Mouse (Mus musculus): ENCODE results near the gene Nkain2. TPM values are rescaled to one million over a fixed set of nuclear protein-coding genes. Genes with fewer than 3 reads are reported as not detected.

Nkain2 gene
- polyA plus RNA-seq, 1 experiment from 2014 or later, result 0.51 TPM

DNA sequence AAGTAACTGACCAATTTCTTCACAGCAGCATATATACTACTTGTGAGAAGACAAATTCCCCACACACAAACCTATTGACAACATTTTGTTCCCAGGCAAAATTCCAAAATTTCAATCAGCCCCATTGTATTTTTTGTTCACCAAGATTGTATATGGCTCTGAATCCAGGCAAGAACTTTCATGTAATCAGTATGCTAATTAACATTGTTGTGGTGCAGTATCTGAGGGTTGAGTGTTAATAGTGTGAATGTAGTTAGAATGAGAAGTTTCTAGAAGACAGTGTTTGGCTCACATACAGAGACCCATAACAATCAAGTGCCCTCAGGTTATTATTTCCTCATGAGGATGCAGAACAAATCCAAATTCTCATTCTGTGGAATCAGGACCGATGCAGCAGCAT is 354.2 kb downstream of the Nkain2 start:
- H3K36me3 ChIP-seq, result no peaks in the 10 kb centered on the region
- H3K9me3 ChIP-seq, result no peaks in the 10 kb centered on the region
- ATAC-seq (ENCODE audit: low FRiP score, low read depth), result no peak
- H3K27ac ChIP-seq, result no peak overlapping the region
- H3K9ac ChIP-seq, result no peak overlapping the region
- H3K4me3 ChIP-seq, result no peak overlapping the region
- H3K27me3 ChIP-seq, result no peaks in the 10 kb centered on the region
- no peaks in the 10 kb centered on the region for H3K4me1 ChIP-seq
- H3K4me2 ChIP-seq (replicated peaks), result no peak overlapping the region
- WGBS, result 77% methylated on average over 1 of the region's 1 CpGs

DNA sequence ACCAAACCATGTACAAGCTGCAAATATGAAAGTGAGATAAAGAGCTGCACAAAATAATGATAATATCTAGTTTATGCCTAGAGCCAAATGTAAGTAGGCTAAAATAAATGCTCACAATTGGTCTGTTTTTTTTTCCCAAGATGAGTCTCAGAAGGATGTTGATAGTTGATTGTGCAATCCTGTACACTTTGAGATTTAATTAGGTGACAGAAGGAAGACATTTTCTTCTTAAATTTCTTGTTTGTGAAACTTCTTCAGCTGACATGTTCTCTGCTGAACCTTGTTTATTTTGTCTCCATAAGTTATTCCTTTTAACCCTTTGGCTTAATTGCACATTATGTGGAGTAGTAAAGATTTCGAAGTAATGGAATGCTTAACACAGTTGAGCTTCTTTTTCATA is 379.4 kb downstream of the Nkain2 start:
- ATAC-seq (ENCODE audit: low FRiP score, low read depth), result no peak
- Histone ChIP-seq H3K27ac (no peak overlapping the region), H3K27me3 (no peaks in the 10 kb centered on the region), H3K9ac (no peak overlapping the region), H3K4me2 (replicated peaks) (no peak overlapping the region), H3K9me3 (no peaks in the 10 kb centered on the region), H3K4me3 (no peak overlapping the region), H3K36me3 (no peaks in the 10 kb centered on the region), H3K4me1 (no peaks in the 10 kb centered on the region)
- WGBS, result 83% methylated on average over 1 of the region's 1 CpGs

GRCm38 (mm10) chr10:32494591-32495182 is 395.6 kb downstream of the Nkain2 start:
- H3K36me3 ChIP-seq, result no peaks in the 10 kb centered on the region
- ATAC-seq (ENCODE audit: low FRiP score, low read depth), result no peak
- no peak overlapping the region for H3K27ac ChIP-seq
- H3K4me2 ChIP-seq (replicated peaks), result no peak overlapping the region
- H3K4me3 ChIP-seq, result no peak overlapping the region
- H3K9me3 ChIP-seq, result no peaks in the 10 kb centered on the region
- no peak overlapping the region for H3K9ac ChIP-seq
- no peaks in the 10 kb centered on the region for H3K27me3 ChIP-seq
- no peaks in the 10 kb centered on the region for H3K4me1 ChIP-seq
- WGBS, result 74% methylated on average over 1 of the region's 1 CpGs

- Histone ChIP-seq H3K4me3 (no peak overlapping the region), H3K4me2 (replicated peaks) (no peak overlapping the region), H3K36me3 (no peaks in the 10 kb centered on the region), H3K27ac (no peak overlapping the region), H3K27me3 (no peaks in the 10 kb centered on the region), H3K4me1 (no peaks in the 10 kb centered on the region), H3K9ac (no peak overlapping the region), H3K9me3 (no peaks in the 10 kb centered on the region)
- WGBS, result 76% methylated on average over 1 of the region's 1 CpGs
- ATAC-seq (ENCODE audit: low FRiP score, low read depth), result no peak
These were observed 396.7 kb downstream of the Nkain2 start for GRCm38 (mm10) chr10:32493600-32493999.

DNA sequence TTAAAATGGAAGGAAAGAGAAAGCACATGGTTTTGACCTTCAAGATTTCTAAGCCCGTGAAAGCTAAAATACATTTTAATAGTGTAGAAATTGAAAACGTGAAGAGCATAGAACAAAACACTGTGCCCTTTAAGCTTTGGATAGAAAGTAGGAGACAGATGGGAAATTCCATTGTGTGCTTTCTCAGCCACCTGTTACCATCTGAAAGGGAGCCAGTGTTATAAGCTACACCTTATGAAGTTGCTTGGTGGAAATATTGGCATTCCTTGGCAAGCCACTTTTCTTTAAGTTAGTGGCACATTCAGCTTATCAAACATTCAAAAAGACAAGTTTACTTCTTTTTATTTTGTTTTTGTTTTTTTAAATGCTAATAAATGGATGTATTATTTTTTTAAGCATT is 427.5 kb downstream of the Nkain2 start:
- no peaks in the 10 kb centered on the region for H3K36me3 ChIP-seq
- H3K4me3 ChIP-seq, result no peak overlapping the region
- H3K9me3 ChIP-seq, result no peaks in the 10 kb centered on the region
- no peak overlapping the region for H3K9ac ChIP-seq
- H3K27me3 ChIP-seq, result no peaks in the 10 kb centered on the region
- no peaks in the 10 kb centered on the region for H3K4me1 ChIP-seq
- H3K27ac ChIP-seq, result no peak overlapping the region
- no peak for ATAC-seq (ENCODE audit: low FRiP score, low read depth)
- 81% methylated on average over 2 of the region's 2 CpGs for WGBS
- no peak overlapping the region for H3K4me2 ChIP-seq (replicated peaks)

- no peaks in the 10 kb centered on the region for H3K27me3 ChIP-seq
- H3K4me1 ChIP-seq, result no peaks in the 10 kb centered on the region
- no peak overlapping the region for H3K9ac ChIP-seq
- no peak overlapping the region for H3K4me3 ChIP-seq
- H3K27ac ChIP-seq, result no peak overlapping the region
- no peaks in the 10 kb centered on the region for H3K9me3 ChIP-seq
- 39% methylated on average over 3 of the region's 3 CpGs for WGBS
- H3K36me3 ChIP-seq, result no peaks in the 10 kb centered on the region
- no peak overlapping the region for H3K4me2 ChIP-seq (replicated peaks)
- ATAC-seq (ENCODE audit: low FRiP score, low read depth), result no peak
These were observed 450.2 kb downstream of the Nkain2 start for GRCm38 (mm10) chr10:32439932-32440519.

GRCm38 (mm10) chr10:32414228-32414627 is 476.0 kb downstream of the Nkain2 start:
- no peak overlapping the region for H3K4me3 ChIP-seq
- no peak overlapping the region for H3K27ac ChIP-seq
- no peak overlapping the region for H3K4me2 ChIP-seq (replicated peaks)
- no peaks in the 10 kb centered on the region for H3K4me1 ChIP-seq
- no peak overlapping the region for H3K9ac ChIP-seq
- no peaks in the 10 kb centered on the region for H3K36me3 ChIP-seq
- H3K9me3 ChIP-seq, result no peaks in the 10 kb centered on the region
- no peak for ATAC-seq (ENCODE audit: low FRiP score, low read depth)
- H3K27me3 ChIP-seq, result no peaks in the 10 kb centered on the region

DNA sequence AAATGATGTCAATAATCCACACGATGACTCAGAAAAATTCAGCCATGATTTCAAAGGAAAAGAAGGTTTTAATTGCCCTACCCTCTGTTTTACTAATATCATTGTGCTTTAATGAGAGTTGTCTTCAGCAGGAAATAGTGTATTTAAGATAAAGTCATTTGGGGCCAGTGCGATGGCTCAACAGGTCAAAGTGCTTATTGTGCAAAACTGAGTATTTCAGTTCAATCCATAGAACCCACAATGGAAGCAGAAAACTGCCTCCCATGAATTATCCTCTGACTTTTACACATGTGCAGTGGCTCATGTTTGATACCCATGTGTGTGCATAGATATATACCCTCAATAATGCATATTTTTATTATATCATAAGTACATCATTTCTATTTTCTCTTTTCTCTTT is 478.9 kb downstream of the Nkain2 start:
- no peak for ATAC-seq (ENCODE audit: low FRiP score, low read depth)
- H3K27ac ChIP-seq, result no peak overlapping the region
- H3K9ac ChIP-seq, result no peak overlapping the region
- WGBS, result 79% methylated on average over 2 of the region's 2 CpGs
- H3K27me3 ChIP-seq, result no peaks in the 10 kb centered on the region
- no peaks in the 10 kb centered on the region for H3K4me1 ChIP-seq
- no peak overlapping the region for H3K4me3 ChIP-seq
- H3K36me3 ChIP-seq, result no peaks in the 10 kb centered on the region
- H3K4me2 ChIP-seq (replicated peaks), result no peak overlapping the region
- H3K9me3 ChIP-seq, result no peaks in the 10 kb centered on the region

GRCm38 (mm10) chr10:32400961-32401360 is 489.3 kb downstream of the Nkain2 start:
- no peak overlapping the region for H3K9ac ChIP-seq
- H3K36me3 ChIP-seq, result no peaks in the 10 kb centered on the region
- no peaks in the 10 kb centered on the region for H3K27me3 ChIP-seq
- H3K27ac ChIP-seq, result no peak overlapping the region
- ATAC-seq (ENCODE audit: low FRiP score, low read depth), result no peak
- no peaks in the 10 kb centered on the region for H3K9me3 ChIP-seq
- H3K4me2 ChIP-seq (replicated peaks), result no peak overlapping the region
- WGBS, result 88% methylated on average over 1 of the region's 1 CpGs
- H3K4me3 ChIP-seq, result no peak overlapping the region
- H3K4me1 ChIP-seq, result no peaks in the 10 kb centered on the region

DNA sequence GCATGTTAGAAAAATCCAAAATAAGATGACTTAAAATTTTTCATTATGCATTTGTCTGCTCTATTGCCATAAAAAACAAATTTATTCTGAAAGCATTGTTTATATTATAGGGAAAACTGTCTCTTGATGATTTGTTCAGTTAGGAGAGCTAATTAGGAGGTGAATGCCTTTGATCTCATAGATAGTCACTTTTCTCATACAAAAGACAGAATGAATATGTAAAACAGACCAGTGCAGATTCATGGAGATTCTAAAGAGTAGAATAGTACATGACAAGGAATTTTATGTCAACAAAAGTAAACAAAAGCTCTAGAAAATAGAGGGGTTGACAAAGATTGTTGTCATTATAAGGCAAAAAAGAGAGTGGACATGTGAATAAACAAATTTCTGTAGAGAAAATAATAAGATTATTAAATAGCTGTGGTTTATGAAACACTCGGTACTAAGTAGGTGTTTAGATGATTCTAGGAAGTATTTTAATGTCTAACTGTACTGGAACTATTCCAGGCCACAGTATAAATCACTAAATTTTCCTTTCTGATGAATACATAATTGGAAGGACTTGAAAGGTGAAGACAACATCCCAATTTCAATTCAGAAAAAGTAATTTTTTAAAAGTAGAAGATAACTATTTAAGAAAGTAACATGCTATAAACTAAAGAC is 496.3 kb downstream of the Nkain2 start:
- H3K27ac ChIP-seq, result no peak overlapping the region
- no peak overlapping the region for H3K4me2 ChIP-seq (replicated peaks)
- H3K4me3 ChIP-seq, result no peak overlapping the region
- H3K36me3 ChIP-seq, result no peaks in the 10 kb centered on the region
- no peak for ATAC-seq (ENCODE audit: low FRiP score, low read depth)
- H3K27me3 ChIP-seq, result no peaks in the 10 kb centered on the region
- no peak overlapping the region for H3K9ac ChIP-seq
- WGBS, result 64% methylated on average over 1 of the region's 1 CpGs
- no peaks in the 10 kb centered on the region for H3K4me1 ChIP-seq
- H3K9me3 ChIP-seq, result no peaks in the 10 kb centered on the region

GRCm38 (mm10) chr10:32393326-32393725 is 496.9 kb downstream of the Nkain2 start:
- H3K9me3 ChIP-seq, result no peaks in the 10 kb centered on the region
- H3K4me1 ChIP-seq, result no peaks in the 10 kb centered on the region
- H3K36me3 ChIP-seq, result no peaks in the 10 kb centered on the region
- no peak overlapping the region for H3K4me3 ChIP-seq
- no peak overlapping the region for H3K9ac ChIP-seq
- 91% methylated on average over 1 of the region's 1 CpGs for WGBS
- H3K4me2 ChIP-seq (replicated peaks), result no peak overlapping the region
- H3K27ac ChIP-seq, result no peak overlapping the region
- no peaks in the 10 kb centered on the region for H3K27me3 ChIP-seq
- ATAC-seq (ENCODE audit: low FRiP score, low read depth), result no peak

DNA sequence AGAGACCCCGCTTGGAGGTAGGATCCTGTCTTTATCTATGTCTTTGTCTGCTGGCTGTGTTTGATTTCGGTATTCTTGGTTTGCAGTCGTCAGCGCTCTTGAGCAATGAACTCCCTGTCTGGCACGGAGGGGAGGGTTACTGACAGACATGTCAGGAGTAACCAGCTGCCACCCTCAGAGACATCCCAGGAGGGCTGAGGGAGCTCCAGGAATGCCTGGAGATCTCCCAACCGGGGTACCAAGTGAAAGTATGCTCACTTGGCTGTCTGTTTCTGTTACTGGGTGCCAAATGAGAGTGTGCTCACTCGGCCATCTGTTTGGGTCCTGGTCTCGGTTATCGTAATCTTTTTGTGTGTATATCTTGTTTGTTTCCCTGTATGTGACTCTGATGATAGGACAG is 577.5 kb downstream of the Nkain2 start:
- ATAC-seq (ENCODE audit: low FRiP score, low read depth), result no peak
- Histone ChIP-seq H3K9me3 (peaks cover 16% of the 10 kb centered on the region), H3K36me3 (no peaks in the 10 kb centered on the region), H3K27me3 (no peaks in the 10 kb centered on the region), H3K4me1 (no peaks in the 10 kb centered on the region), H3K4me3 (no peak overlapping the region), H3K4me2 (replicated peaks) (no peak overlapping the region), H3K9ac (no peak overlapping the region), H3K27ac (no peak overlapping the region)
- 87% methylated on average over 9 of the region's 9 CpGs for WGBS
